13 mouse cellular contexts compared by ENCODE assay signal in the genomic region with DNA sequence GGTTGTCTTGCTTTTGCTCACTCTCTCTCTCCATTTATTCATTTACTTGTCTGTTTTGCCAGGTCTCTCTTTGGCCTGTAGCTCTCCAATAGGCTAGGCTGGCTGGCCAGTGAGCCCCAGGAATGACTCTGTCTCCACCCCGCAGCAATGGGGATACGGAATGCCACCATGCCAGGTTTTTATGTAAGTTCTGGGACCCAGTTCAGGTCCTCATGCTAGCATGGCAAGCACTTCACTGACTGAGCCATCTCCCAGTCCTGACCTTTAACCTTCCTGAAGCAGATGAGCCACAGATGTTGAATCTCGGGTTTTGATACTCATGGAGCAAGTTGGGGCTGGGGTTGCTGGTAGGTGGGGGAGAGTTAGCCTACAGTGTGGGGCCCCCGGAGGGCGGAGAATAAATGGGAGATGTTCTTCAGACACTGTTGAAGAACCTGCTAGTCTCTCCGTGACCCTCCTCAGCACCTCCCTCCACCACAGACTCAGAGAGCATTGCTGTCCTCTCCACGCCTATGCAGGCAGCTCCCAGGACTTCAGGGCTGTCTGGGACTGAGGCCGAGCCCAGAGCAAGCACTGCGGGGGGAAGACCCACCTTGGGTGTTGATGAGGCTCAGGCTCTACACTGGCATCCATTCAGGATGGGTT.
DNase-seq lines count a peak whose midpoint lies in the region; ATAC-seq lines count a peak whose summit lies in the region.
"Had no signal": no experiment of that assay in that cellular context is flagged by ENCODE, and none has a peak within 500 bp of the region (broad histone marks: within the 10 kb centered on the region; RNA-seq: fewer than 3 reads in every experiment).

No protein-coding gene starts in this region.

- H3K4me1 ChIP-seq in heart, embryonic 14.5 days (ENCODE audit: control insufficient read depth in 2 of 2, insufficient read depth in 2 of 2, low read length in 2 of 2): peaks cover 4 to 7% of the 10 kb centered on the region in 2 experiments; a peak in 3 of 4 replicates
- peaks cover 8% of the 10 kb centered on the region for H3K4me1 ChIP-seq in intestine, embryonic 14.5 days (replicated peaks; ENCODE audit: control insufficient read depth, insufficient read depth, low read length)
- peaks cover 21% of the 10 kb centered on the region for H3K4me1 ChIP-seq in stomach, embryonic 15.5 days

- 88% methylated on average over 9 of the region's 9 CpGs for WGBS in heart, embryonic 14.5 days
- WGBS in intestine, embryonic 14.5 days: 79% methylated on average over 9 of the region's 9 CpGs
- 75% methylated on average over 9 of the region's 9 CpGs for WGBS in stomach, embryonic 15.5 days

- H3K9ac ChIP-seq in heart, embryonic 14.5 days (ENCODE audit: low read length): no peak overlapping the region
- H3K9ac ChIP-seq in intestine, embryonic 14.5 days (ENCODE audit: low read length): no peak overlapping the region
- no peak overlapping the region for H3K9ac ChIP-seq in stomach, embryonic 15.5 days
- H3K9ac ChIP-seq: liver, embryonic 14.5 days had no signal

- H3K4me2 ChIP-seq in heart, embryonic 14.5 days (ENCODE audit: low read length): no peak overlapping the region
- no peak overlapping the region for H3K4me2 ChIP-seq in intestine, embryonic 14.5 days (ENCODE audit: low read length)
- H3K4me2 ChIP-seq in stomach, embryonic 15.5 days: peak overlapping the region; percentile 19; the same call in 1 of the 2 replicates

- intact Hi-C loops in heart, postnatal 14 days (cut with DNase I): loop anchor here (2.0 kb wide), 1 partner anchor 39 kb away; no protein-coding TSS in a partner anchor

- no peak for DNase-seq in heart, postnatal 14 days
- DNase-seq in lung, postnatal 36 days: peak; percentile 13
- no peak for DNase-seq in lung, postnatal 4 days
- DNase-seq in intestine, embryonic 14.5 days (ENCODE audit: low spot score): no peak
- no peak for DNase-seq in spleen, postnatal 36 days (ENCODE audit: low spot score in 2 of 2)
- DNase-seq in frontal cortex, adult 2 months (ENCODE audit: extremely low spot score in 1 of 2, low spot score in 1 of 2): no peak
- DNase-seq: right cerebral cortex, postnatal 14 days had no signal

- peak overlapping the region; percentile 15 to 25; a peak in 1 of 4 replicates for H3K27ac ChIP-seq in heart, embryonic 14.5 days (replicated peaks in 1 of 2; ENCODE audit: control insufficient read depth in 1 of 2, insufficient read depth in 1 of 2, low read depth in 2 of 2, low read length in 2 of 2)
- peak overlapping the region; percentile 64; the same call in 1 of the 2 replicates for H3K27ac ChIP-seq in intestine, embryonic 14.5 days (ENCODE audit: low read depth)
- peak overlapping the region; percentile 62 for H3K27ac ChIP-seq in stomach, embryonic 15.5 days
- H3K27ac ChIP-seq: left cerebral cortex, adult 2 months; liver, embryonic 14.5 days; midbrain, embryonic 10.5 days had no signal

- H3K4me3 ChIP-seq in heart, embryonic 14.5 days (ENCODE audit: control insufficient read depth in 1 of 2, insufficient read depth in 1 of 2, low read depth in 1 of 2, low read length in 2 of 2): no peak overlapping the region
- no peak overlapping the region for H3K4me3 ChIP-seq in intestine, embryonic 14.5 days (ENCODE audit: low read depth, low read length)
- H3K4me3 ChIP-seq in stomach, embryonic 15.5 days (replicated peaks): no peak overlapping the region
- H3K4me3 ChIP-seq: left cerebral cortex, adult 2 months; midbrain, embryonic 10.5 days had no signal

- ATAC-seq in heart, embryonic 14.5 days (ENCODE audit: insufficient number of reproducible peaks, insufficient read depth, low FRiP score, low read depth): no peak
- ATAC-seq in intestine, embryonic 14.5 days (replicated peaks; ENCODE audit: low FRiP score, low TSS enrichment, low read depth): no peak
- peak; percentile 75; the same call in 1 of the 2 replicates for ATAC-seq in stomach, embryonic 15.5 days (ENCODE audit: insufficient read depth, low FRiP score, low read depth)

- no peaks in the 10 kb centered on the region for H3K27me3 ChIP-seq in heart, embryonic 14.5 days (ENCODE audit: control insufficient read depth, insufficient read depth, low read length)
- no peaks in the 10 kb centered on the region for H3K27me3 ChIP-seq in intestine, embryonic 14.5 days (replicated peaks; ENCODE audit: control insufficient read depth, insufficient read depth, low read length)
- H3K27me3 ChIP-seq in stomach, embryonic 15.5 days (replicated peaks): no peaks in the 10 kb centered on the region
- H3K27me3 ChIP-seq: CH12.LX had no signal

- no peaks in the 10 kb centered on the region for H3K36me3 ChIP-seq in heart, embryonic 14.5 days (ENCODE audit: control insufficient read depth, insufficient read depth, low read length)
- no peaks in the 10 kb centered on the region for H3K36me3 ChIP-seq in intestine, embryonic 14.5 days (ENCODE audit: control insufficient read depth, insufficient read depth, low read length)
- no peaks in the 10 kb centered on the region for H3K36me3 ChIP-seq in stomach, embryonic 15.5 days
- H3K36me3 ChIP-seq: midbrain, embryonic 10.5 days had no signal

- no peaks in the 10 kb centered on the region for H3K9me3 ChIP-seq in heart, embryonic 14.5 days (ENCODE audit: control insufficient read depth, low read length)
- peaks cover 4% of the 10 kb centered on the region; the same call in 1 of the 2 replicates for H3K9me3 ChIP-seq in intestine, embryonic 14.5 days (ENCODE audit: control insufficient read depth, low read length)
- H3K9me3 ChIP-seq in stomach, embryonic 15.5 days: no peaks in the 10 kb centered on the region
- H3K9me3 ChIP-seq: midbrain, embryonic 10.5 days had no signal
